Mouse (Mus musculus) gastrocnemius, adult 2 months (tissue): ENCODE data around the gene Pde6g. TPM values are rescaled to one million over a fixed set of nuclear protein-coding genes. Genes with fewer than 3 reads are reported as not detected.
A peak's percentile ranks its signal among the peaks of the same experiment; 100 is the strongest.

Experiments used
- DNase-seq: peaks from one replicate; pipeline ENCODE4 v3.0.0; 2022
- H3K27ac ChIP-seq: fragments of 200-600 bp; 2 replicates; pipeline ENCODE4 v1.8.1; 2022; ENCODE audit warnings: mild to moderate bottlenecking
- H3K4me3 ChIP-seq: fragments of 200-600 bp; 2 replicates; pipeline ENCODE4 v1.8.1; 2022; ENCODE audit warnings: mild to moderate bottlenecking, moderate library complexity
- CTCF ChIP-seq: fragments of 200-600 bp; IDR thresholded peaks from 2 replicates; pipeline ENCODE4 v1.8.1; 2022; ENCODE audit warnings: antibody characterized with exemption, mild to moderate bottlenecking, moderate library complexity
- intact Hi-C: fragments of 180-260 bp; cut with DNase I; formaldehyde crosslinking; loops from one replicate; pipeline ENCODE4 v1.15.1; 2025
- total RNA-seq, 2 experiments: library from RNA; stranded (reverse); gene quantifications; 2 replicates each; pipeline ENCODE4 v1.2.3; 2021

Pde6g gene
- total RNA-seq, 2 experiments from 2014 or later: 0.41 to 1.2 TPM

DNA sequence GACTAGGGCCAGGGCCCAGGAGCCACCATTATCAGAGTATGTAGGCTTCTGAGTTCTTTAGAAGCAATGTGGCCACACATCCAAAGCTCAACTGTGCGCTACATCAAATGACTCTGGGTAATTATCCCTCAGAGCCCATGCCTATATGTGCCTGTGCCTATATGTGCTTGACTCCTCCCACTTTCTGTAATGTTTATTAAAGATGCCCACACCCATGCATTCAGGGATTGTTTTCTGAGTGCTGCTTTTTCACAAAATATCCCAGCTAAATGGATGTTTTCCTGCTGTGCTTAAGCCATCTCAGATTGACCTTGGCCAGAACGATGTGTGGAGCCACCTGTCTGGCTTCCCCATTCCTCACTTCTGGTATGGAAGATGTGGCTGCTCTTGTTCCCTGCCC, 10.2 kb upstream of the Pde6g start:
- intact Hi-C loops: no loop called here
- H3K27ac ChIP-seq: no peak overlapping the region
- DNase-seq: peak; percentile 4
- H3K4me3 ChIP-seq: no peak overlapping the region
- TF ChIP-seq CTCF: no peak

DNA sequence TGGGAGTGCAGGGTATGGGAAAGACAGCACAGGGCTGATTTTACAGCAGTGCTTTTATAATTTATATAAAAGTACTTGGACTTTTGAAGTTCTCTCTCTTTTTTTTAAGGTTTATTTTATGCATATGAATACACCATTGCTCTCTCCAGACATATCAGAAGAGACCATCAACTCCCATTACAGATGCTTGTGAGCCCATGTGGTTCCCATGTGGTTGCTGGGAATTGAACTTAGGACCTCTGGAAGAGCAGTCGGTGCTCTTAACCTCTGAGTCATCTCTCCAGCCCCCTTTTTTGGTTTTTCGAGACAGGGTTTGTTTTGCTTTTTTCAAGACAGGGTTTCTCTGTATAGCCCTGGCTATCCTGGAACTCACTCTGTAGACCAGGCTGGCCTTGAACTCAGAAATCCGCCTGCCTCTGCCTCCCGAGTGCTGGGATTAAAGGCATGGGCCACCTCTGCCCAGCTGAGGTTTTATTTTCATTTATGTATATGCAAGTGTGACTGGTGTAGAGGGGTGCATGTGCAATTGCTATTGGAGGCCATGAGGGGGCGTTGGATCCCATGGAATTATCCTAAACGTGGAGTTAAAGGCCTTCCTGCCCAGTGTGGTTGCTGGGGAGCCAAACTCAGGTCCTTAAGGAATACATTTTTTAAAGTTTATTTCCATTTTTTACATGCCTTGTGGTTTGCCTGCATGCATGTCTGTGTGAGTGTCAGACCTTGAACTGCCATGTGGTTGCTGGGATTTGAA, 5.7 kb upstream of the Pde6g start:
- Histone ChIP-seq H3K4me3 (peak overlapping the region; percentile 98), H3K27ac (peak overlapping the region; percentile 94; the same call in 1 of the 2 replicates)
- TF ChIP-seq CTCF: peak; percentile 36; the same call in 1 of the 2 replicates
- peak; percentile 4 for DNase-seq
- intact Hi-C loops: no loop called here

DNA sequence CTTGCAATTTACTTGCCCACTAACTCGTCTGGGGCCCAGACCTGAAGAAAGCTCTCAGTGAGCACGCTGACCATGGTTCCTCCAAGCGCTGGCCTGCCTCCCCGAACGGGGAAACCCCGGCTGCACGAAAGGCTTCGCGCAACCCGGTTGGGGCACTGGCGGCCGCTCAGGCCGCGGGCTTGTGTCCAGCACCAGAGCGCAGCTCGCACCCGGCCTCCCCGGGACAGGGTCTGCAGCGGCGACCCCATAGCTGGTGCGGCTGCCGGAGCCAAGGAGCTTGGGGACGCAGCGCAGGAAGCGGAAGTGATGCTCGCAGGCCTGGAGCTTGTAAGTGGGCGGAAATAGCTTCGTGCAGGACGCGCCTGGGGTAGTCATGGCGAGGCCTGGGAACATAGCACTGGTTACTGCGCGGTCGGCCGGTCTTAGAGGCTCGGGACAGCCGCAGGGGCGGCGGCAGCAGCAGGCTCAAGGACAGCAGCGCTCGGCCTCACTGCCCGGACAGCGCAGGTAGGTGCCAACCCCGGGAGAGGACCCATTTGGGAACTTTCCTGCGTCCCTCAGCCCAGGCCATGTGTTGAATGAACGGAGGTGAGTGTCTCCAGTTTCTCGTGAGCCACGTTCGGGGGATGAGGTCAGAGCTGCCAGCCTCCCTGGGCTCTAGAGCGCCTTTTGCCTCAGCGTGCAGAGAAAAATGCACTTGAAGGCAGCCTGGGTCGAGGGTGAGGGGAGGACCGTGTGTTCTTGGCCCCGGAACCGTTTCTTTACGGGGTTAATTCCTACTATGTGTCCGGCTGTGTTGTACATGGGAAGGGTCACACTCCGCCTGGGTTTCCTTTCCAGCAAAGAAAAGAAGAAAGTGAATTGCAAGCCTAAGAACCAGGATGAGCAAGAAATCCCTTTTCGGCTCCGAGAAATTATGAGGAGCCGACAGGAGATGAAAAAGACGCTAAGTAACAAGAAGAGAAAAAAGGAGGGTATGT, 4.8 kb upstream of the Pde6g start, which contains the start of the genes Oxld1 and Ccdc137:
Gene Oxld1 (minus strand): TSS at position 297 of the 980 bp plus-strand sequence.
Gene Ccdc137 (plus strand): TSS at position 344 of the 980 bp plus-strand sequence.
- DNase-seq: peak; percentile 86
- intact Hi-C loops: no loop called here
- H3K27ac ChIP-seq: peak within 1 kb of the TSS; percentile 94
- peak within 1 kb of the TSS; percentile 98 for H3K4me3 ChIP-seq
- no peak for TF ChIP-seq CTCF

DNA sequence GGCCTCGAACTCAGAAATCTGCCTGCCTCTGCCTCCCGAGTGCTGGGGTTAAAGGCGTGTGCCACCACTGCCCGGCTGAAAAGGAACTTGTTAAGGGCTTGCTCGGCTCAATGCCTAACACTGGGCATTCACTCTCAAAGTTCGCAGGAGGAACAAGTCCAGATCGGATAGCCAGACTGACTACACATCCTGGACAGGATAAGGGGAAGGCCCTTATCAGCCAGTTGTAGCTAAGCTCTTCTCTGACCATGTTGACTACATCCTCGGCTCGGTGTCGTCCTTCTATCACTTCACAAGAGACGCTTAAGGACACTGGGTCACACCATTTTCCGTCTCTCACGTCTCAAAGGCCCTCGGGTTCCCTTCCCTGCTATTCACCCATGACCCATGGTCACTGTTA, 4.1 kb upstream of the Pde6g start:
- H3K27ac ChIP-seq: peak overlapping the region; percentile 94
- intact Hi-C loops: no loop called here
- H3K4me3 ChIP-seq: peak overlapping the region; percentile 98
- no peak for DNase-seq
- no peak for TF ChIP-seq CTCF

DNA sequence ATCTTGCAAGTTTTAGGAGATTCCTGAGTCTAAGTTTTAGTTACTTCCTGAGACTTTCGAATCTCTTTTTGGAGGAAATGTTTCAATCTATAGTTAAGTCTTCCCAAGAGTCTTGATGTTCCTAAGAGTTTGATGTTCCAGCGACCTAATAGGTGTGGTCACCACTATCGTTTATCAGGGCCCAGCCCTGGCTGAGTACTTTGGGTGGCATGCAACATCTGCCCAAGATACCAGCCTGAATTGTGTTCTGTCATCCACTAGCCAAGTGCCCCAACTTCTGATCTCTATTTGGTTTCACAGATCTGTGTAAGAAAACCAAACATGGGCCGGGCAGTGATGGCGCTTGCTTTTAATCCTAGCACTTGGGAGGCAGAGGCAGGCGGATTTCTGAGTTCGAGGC, 2.1 kb upstream of the Pde6g start:
- H3K4me3 ChIP-seq: no peak overlapping the region
- no peak for TF ChIP-seq CTCF
- intact Hi-C loops: no loop called here
- peak; percentile 6 for DNase-seq
- no peak overlapping the region for H3K27ac ChIP-seq

DNA sequence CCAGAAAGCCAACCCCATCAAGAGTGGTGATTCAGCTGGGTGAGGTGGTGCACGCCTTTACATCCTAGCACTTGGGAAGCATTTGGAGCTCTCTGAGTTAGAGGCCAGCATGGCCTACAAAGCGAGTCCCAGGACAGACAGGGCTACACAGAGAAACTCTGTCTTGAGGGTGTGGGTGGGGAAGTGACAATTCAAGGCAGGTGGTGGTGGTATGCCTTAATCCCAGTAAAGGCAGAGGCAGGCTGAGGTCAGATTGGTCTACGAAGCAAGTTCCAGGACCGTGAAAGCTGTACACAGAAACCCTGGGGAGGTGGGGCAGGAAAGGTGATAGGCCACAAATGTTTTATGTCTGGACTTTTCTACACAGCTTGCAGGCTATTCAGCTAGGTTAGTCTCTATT, 1.7 kb upstream of the Pde6g start:
- intact Hi-C loops: no loop called here
- H3K27ac ChIP-seq: no peak overlapping the region
- DNase-seq: peak; percentile 4
- TF ChIP-seq CTCF: no peak
- H3K4me3 ChIP-seq: no peak overlapping the region

DNA sequence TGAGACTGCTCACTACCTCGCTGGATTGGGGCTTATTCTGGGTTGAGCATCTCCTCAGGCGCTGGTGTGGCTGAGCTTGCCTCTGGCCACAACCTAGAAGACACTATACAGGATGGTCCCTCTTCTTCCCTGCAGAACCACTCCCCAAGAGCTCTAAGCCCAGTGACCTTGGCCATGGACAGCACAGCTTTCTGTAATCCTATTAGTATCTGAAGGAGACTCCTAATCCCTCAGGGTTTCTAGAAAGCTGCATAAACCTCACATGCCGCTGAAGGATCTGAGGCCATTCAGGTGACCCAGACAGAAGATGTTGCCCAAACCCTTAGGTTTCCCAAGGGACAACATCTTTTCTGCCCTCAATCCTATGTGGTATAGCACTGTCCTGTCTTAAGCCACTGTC, 1.1 kb downstream of the Pde6g start:
- no peak overlapping the region for H3K4me3 ChIP-seq
- DNase-seq: no peak
- H3K27ac ChIP-seq: no peak overlapping the region
- intact Hi-C loops: no loop called here
- TF ChIP-seq CTCF: no peak

DNA sequence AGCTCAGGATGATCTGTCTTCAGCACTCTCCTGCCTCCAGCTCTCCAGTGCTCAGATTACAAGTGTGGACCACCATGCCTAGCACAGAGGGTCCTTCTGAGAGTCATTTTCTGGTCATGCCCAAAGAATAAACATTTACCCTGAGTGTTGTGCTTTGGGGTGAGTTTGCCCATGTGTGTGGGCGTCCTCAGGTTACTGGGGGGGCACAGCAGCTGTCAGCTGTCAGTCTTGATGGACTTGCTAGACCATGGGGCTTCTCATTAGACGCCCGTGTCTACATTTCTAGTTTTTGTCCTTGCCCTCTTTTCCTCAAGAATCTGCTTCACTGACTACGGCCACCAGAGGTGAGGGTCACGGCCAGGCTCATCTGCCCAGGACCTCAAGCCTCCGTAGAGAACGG, 6.1 kb downstream of the Pde6g start:
- H3K4me3 ChIP-seq: no peak overlapping the region
- no peak overlapping the region for H3K27ac ChIP-seq
- intact Hi-C loops: no loop called here
- TF ChIP-seq CTCF: no peak
- DNase-seq: no peak

DNA sequence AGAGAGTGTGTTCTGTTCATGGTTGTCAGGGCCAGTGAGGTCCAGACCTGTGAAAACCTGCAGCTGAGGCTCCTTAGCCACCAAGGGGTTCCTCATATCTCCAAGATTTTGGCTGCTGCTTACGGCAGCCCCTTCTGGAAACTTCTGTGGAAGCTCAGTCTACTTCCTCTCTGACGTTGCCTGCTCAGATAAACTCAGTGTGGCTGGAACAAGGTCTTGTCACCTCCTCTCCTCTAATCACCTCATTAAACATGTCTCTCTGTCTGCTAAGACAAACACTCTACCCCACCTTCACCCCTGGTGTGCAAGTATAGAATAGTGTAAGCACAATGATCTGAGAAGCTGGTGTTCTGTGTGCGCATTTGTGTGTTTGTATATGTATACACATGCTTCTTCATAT, 7.8 kb downstream of the Pde6g start:
- H3K4me3 ChIP-seq: no peak overlapping the region
- no peak for DNase-seq
- intact Hi-C loops: no loop called here
- TF ChIP-seq CTCF: no peak
- H3K27ac ChIP-seq: no peak overlapping the region

DNA sequence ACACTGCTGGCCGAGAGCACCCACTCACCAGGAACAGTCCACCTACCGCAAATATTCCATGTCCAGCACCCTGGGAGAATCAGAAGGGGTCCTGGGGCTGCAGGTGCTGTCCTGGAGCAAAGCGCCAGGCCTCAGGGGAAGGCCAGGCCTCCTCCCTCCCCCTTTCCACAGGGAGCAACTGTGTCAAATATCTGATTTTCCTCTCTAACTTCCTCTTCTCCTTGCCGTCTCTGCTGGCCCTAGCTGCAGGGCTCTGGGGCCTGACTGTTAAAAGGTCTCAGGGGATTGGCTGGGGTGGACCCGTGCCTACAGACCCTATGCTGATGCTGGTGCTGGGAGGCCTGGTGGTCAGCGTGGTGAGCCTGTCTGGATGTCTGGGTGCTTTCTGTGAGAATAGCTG, 9.2 kb downstream of the Pde6g start:
- intact Hi-C loops: no loop called here
- no peak for TF ChIP-seq CTCF
- H3K4me3 ChIP-seq: no peak overlapping the region

DNA sequence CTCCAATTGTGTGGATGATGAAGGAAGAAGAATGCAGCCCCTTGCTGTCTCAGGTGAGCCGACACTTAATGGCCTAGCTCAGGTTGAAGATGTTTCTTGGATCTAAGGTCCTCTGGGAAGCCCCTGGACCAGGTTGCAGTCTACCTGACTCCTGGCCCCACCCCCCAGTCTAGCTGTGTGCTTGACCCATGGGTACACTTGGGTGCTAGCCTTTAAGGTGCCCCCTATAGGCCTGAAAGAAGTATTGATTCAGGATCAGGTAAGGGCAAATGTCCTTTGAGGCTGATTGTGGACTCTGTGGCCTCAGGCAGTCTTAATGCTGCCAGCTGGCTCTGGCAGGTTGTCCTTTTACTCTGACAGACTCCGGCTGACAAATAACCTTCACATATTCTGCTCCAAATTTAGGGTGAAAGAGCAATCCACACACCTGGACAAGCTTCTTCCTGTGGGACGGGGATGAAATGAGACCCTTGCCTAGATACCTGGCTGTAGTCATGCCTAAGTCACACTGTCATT, 10.5 kb downstream of the Pde6g start:
- Histone ChIP-seq H3K4me3 (no peak overlapping the region), H3K27ac (no peak overlapping the region)
- TF ChIP-seq CTCF: no peak
- no peak for DNase-seq
- intact Hi-C loops: no loop called here

More for the DNA sequence above, 9.2 kb downstream of the Pde6g start:
- no peak overlapping the region for H3K27ac ChIP-seq
- DNase-seq: no peak

DNA sequence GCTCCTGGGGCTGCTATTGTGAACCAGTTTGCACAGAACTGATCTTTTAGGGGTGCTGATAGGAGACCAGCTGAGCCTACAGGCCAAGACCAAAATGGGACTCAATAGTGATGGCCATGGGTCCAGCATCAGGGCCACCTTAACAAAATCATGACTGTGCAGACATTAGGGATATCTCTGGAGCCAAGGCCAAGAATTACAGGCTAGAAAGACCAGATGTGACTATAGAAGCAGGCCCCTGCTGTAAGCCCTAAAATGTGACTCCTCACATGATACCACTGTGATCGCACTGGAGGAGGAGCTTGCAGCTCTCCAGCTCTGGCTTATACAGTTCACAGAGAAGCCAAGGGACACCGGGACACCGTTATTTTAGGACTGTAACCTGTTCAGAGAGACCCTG, 11.0 kb downstream of the Pde6g start, which contains the start of gene Tspan10:
Gene Tspan10 (plus strand): TSS at position 301 of the 400 bp plus-strand sequence.
- Histone ChIP-seq H3K27ac (no peak within 1 kb of the TSS), H3K4me3 (no peak within 1 kb of the TSS)
- intact Hi-C loops: no loop called here

More for the DNA sequence above, 11.0 kb downstream of the Pde6g start, which contains the start of gene Tspan10:
- no peak for DNase-seq
- TF ChIP-seq CTCF: no peak
